Mouse (Mus musculus): ENCODE results near the gene Hpcal4. TPM values are rescaled to one million over a fixed set of nuclear protein-coding genes. Genes with fewer than 3 reads are reported as not detected.

Hpcal4 gene
- 0.32 and 0.48 TPM in 2 replicates for polyA plus RNA-seq (2014; fragmentation: Nextera tagmentation; extraction: Ambion mirVana)

DNA sequence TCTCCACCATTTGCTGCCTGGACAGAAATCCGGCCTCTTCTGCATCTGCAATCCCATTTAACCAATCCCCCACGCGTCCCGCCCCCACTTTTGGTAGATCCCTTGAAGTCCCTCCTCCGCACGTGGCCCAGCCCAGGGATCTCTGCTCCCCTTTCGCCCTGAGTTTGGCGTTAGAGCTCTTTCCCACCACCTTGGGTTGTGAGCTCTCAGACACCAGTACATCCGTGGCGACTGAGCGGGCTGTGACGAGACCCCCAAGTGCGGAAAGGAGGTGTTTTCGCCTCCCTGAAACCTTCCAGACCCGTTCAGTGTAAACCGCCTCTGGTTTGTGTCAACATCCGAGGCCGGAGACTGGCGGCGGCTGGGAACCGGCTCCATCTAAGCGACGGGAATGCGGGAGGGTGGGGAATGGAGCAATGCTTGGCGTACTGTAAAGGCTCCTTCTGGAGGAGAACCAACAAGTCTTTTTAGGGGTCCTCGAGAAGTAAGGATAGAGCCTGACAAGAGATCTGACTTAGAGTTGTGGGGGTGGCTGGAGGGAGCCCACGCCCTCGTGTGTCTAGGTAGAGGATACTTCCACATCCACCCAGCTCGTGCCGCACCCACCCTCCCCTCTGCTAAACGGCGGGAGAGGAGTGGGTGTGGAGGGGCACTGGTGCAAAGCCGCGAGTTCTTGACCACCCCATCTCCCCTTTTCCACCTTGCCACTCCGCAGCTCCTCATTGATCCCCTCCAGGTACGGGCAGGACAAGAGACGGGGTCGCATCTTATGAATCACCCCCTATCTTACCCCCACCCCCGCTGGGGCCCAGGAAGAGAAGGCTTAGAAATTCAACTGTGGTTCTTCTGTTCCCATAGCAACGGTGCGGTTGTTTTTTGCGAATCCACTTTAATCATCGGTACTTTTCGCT lies at the start of gene Hpcal4:
Gene Hpcal4 (plus strand): TSS at position 900 of the 911 bp plus-strand sequence.
- Histone ChIP-seq H3K27ac (ENCODE audit: low read depth, low read length) (no peak within 1 kb of the TSS), H3K27me3 (replicated peaks; ENCODE audit: control insufficient read depth, insufficient read depth, low read length) (peaks cover 79% of the 10 kb centered on the region), H3K36me3 (ENCODE audit: control insufficient read depth, insufficient read depth, low read length) (no peaks in the 10 kb centered on the region), H3K4me3 (ENCODE audit: low read depth, low read length) (peak within 1 kb of the TSS; percentile 43), H3K9ac (ENCODE audit: low read depth, low read length) (no peak within 1 kb of the TSS), H3K9me3 (ENCODE audit: control insufficient read depth, low read length) (no peaks in the 10 kb centered on the region), H3K4me2 (peak within 1 kb of the TSS; percentile 66), H3K4me1 (replicated peaks; ENCODE audit: control insufficient read depth, insufficient read depth, low read length) (peaks cover 9% of the 10 kb centered on the region)
- ATAC-seq (replicated peaks; ENCODE audit: low FRiP score) (peak; percentile 12; the same call in 1 of the 2 replicates), DNase-seq (ENCODE audit: low spot score) (peak; percentile 52)
- 1% methylated on average over 44 of the region's 44 CpGs for WGBS

DNA sequence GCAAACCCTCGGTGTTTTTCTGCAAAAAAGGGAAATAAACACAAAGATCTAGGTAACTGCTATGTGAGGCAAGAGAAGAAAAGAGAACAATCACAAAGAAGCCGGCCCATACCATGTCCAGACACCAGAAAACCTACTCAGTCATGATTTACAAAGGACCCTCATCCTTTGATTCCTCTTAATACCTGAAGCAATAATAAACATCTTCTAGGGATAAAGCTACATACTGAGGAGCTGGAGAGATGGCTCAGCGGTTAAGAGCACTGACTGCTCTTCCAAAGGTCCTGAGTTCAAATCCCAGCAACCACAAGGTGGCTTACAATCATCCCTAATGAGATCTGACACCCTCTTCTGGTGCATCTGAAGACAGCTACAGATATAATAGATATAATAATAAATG lies 45.5 kb upstream of the Hpcal4 start:
- Histone ChIP-seq H3K9ac (ENCODE audit: low read depth, low read length) (no peak overlapping the region), H3K27me3 (replicated peaks; ENCODE audit: control insufficient read depth, insufficient read depth, low read length) (no peaks in the 10 kb centered on the region; the same call in 1 of the 2 replicates), H3K4me1 (replicated peaks; ENCODE audit: control insufficient read depth, insufficient read depth, low read length) (peaks cover 14% of the 10 kb centered on the region), H3K4me2 (peak overlapping the region; percentile 14; the same call in 1 of the 2 replicates), H3K4me3 (ENCODE audit: low read depth, low read length) (no peak overlapping the region), H3K36me3 (ENCODE audit: control insufficient read depth, insufficient read depth, low read length) (peaks cover 25% of the 10 kb centered on the region), H3K9me3 (ENCODE audit: control insufficient read depth, low read length) (no peaks in the 10 kb centered on the region), H3K27ac (ENCODE audit: low read depth, low read length) (no peak overlapping the region)
- DNase-seq (ENCODE audit: low spot score) = no peak
- no peak for ATAC-seq (replicated peaks; ENCODE audit: low FRiP score)
- WGBS = 82% methylated on average over 3 of the region's 3 CpGs

DNA sequence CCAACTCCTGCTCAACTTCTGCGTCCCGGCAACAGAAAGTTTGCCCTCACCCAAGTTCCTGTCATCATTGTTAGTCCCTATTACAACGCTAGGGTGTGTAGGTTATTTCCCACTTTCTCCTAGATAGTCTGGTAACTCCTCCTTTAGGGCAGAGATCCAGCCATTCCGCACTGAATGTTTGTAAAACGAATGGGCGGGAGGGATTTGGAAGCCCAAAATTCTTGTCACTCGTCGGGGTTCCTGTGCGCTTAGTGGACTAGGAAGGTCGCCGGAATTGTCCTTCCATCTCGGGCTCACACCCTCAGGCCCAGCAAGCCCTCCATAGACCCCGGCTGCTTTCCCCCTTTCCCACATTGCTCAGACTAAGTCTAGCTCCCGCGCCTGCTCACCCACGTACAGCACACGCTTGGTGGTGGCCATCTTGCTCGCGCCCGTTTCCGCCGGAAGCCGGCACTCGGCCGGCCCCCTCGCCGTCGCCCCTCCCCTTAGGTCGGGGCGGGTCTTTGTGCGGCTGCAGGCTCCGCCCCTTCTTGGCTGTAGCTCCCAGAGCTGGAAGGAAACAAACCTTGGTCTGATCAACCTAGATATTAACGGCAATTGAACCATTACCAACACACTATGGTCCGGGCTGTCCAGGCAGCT lies 43.4 kb upstream of the Hpcal4 start, which contains the start of gene Ppie:
Gene Ppie (minus strand): TSS at position 439 of the 642 bp plus-strand sequence.
- no peaks in the 10 kb centered on the region for H3K9me3 ChIP-seq (ENCODE audit: control insufficient read depth, low read length)
- H3K4me2 ChIP-seq = peak within 1 kb of the TSS; percentile 87
- WGBS = under 1% methylated on average over 34 of the region's 34 CpGs
- peak; percentile 98 for ATAC-seq (replicated peaks; ENCODE audit: low FRiP score)
- H3K27ac ChIP-seq (ENCODE audit: low read depth, low read length) = peak within 1 kb of the TSS; percentile 68; the same call in 1 of the 2 replicates
- peaks cover 11% of the 10 kb centered on the region for H3K36me3 ChIP-seq (ENCODE audit: control insufficient read depth, insufficient read depth, low read length)
- no peaks in the 10 kb centered on the region; the same call in 1 of the 2 replicates for H3K27me3 ChIP-seq (replicated peaks; ENCODE audit: control insufficient read depth, insufficient read depth, low read length)
- peak; percentile 89 for DNase-seq (ENCODE audit: low spot score)
- H3K9ac ChIP-seq (ENCODE audit: low read depth, low read length) = peak within 1 kb of the TSS; percentile 66
- peak within 1 kb of the TSS; percentile 65 for H3K4me3 ChIP-seq (ENCODE audit: low read depth, low read length)
- H3K4me1 ChIP-seq (replicated peaks; ENCODE audit: control insufficient read depth, insufficient read depth, low read length) = peaks cover 14% of the 10 kb centered on the region

DNA sequence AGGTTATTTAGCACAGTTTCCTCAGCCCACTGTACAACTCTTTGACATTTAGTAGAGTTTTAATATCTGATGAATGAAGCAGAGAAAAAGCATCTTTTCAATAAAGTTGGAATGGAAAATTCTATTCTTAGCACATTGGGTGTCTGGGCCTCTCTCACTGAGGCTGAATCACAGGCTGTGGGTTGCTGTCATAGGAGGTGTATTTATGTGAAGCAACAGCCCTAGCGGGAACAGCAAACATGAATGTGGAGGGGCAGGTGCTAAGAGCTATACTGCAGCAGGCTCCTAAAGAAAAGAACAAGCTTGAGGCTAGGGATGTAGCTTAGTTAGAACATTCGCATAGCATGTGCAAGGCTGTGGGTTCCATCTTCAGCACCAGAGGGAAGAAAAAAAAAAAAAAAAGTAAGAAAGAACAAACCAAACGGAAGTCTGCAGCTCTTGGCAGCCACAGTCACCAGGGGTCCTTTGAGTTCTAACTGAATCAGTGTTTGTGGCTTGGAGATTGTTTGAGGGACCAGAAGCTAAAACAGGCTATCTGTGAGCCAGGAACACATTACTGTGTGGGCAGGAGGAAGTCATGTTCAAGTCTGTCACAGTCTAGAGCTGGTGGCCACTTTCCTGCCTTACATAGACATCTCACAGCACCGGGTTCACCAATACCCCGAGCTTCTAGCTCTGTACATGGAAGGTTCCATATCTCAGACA lies 35.4 kb upstream of the Hpcal4 start:
- H3K9me3 ChIP-seq (ENCODE audit: control insufficient read depth, low read length) = no peaks in the 10 kb centered on the region
- no peaks in the 10 kb centered on the region for H3K36me3 ChIP-seq (ENCODE audit: control insufficient read depth, insufficient read depth, low read length)
- H3K4me2 ChIP-seq = no peak overlapping the region
- H3K27me3 ChIP-seq (replicated peaks; ENCODE audit: control insufficient read depth, insufficient read depth, low read length) = no peaks in the 10 kb centered on the region; the same call in 1 of the 2 replicates
- H3K9ac ChIP-seq (ENCODE audit: low read depth, low read length) = no peak overlapping the region
- H3K4me3 ChIP-seq (ENCODE audit: low read depth, low read length) = no peak overlapping the region
- H3K27ac ChIP-seq (ENCODE audit: low read depth, low read length) = no peak overlapping the region
- WGBS = 53% methylated on average over 5 of the region's 5 CpGs
- H3K4me1 ChIP-seq (replicated peaks; ENCODE audit: control insufficient read depth, insufficient read depth, low read length) = no peaks in the 10 kb centered on the region
- ATAC-seq (replicated peaks; ENCODE audit: low FRiP score) (no peak), DNase-seq (ENCODE audit: low spot score) (no peak)

DNA sequence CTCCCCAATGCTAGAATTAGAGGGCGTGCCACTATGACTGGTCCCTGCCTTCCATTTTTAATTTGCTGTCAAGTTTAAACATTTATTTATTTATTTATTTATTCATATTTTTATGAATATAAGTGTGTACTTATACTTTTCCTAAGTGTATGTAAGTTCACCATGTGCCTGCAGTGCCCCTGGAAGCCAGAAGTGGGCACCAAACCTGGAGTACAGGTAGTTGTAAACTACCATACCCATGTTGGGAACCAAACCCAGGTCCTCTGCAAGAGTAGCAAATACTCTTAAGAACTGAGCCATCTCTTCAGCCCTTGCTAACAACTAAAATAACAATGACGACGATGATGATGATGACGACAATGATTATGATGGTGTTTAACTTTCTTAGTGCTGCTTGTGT lies 31.0 kb upstream of the Hpcal4 start:
- DNase-seq (ENCODE audit: low spot score) (no peak), ATAC-seq (replicated peaks; ENCODE audit: low FRiP score) (no peak)
- Histone ChIP-seq H3K27me3 (replicated peaks; ENCODE audit: control insufficient read depth, insufficient read depth, low read length) (no peaks in the 10 kb centered on the region; the same call in 1 of the 2 replicates), H3K4me2 (no peak overlapping the region), H3K9me3 (ENCODE audit: control insufficient read depth, low read length) (no peaks in the 10 kb centered on the region), H3K27ac (ENCODE audit: low read depth, low read length) (no peak overlapping the region), H3K4me3 (ENCODE audit: low read depth, low read length) (no peak overlapping the region), H3K9ac (ENCODE audit: low read depth, low read length) (no peak overlapping the region), H3K36me3 (ENCODE audit: control insufficient read depth, insufficient read depth, low read length) (no peaks in the 10 kb centered on the region), H3K4me1 (replicated peaks; ENCODE audit: control insufficient read depth, insufficient read depth, low read length) (no peaks in the 10 kb centered on the region)
- WGBS = 71% methylated on average over 4 of the region's 4 CpGs

DNA sequence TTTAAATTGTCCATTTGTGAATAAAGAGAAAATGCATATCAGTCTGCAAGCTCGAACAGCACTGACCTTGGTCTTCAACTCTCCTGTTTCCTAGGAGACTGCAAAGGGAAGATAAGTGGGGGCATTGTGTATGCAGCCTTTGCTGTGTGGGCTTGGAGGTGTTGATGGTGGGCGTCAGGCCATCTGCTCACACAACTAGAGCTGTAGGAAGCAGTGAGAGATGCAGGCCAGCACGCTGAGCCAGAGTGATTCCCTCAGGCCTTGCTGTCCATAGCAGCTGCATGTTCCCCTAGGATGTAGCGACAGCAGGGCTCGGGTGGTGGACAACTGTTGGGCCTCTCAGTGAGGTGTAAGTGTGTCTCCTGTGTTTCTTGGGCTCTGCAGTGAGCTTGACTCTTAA lies 30.1 kb upstream of the Hpcal4 start:
- no peak for DNase-seq (ENCODE audit: low spot score)
- Histone ChIP-seq H3K27ac (ENCODE audit: low read depth, low read length) (no peak overlapping the region), H3K4me2 (no peak overlapping the region), H3K9ac (ENCODE audit: low read depth, low read length) (no peak overlapping the region), H3K36me3 (ENCODE audit: control insufficient read depth, insufficient read depth, low read length) (no peaks in the 10 kb centered on the region), H3K9me3 (ENCODE audit: control insufficient read depth, low read length) (no peaks in the 10 kb centered on the region), H3K27me3 (replicated peaks; ENCODE audit: control insufficient read depth, insufficient read depth, low read length) (no peaks in the 10 kb centered on the region), H3K4me3 (ENCODE audit: low read depth, low read length) (no peak overlapping the region), H3K4me1 (replicated peaks; ENCODE audit: control insufficient read depth, insufficient read depth, low read length) (no peaks in the 10 kb centered on the region)
- no peak for ATAC-seq (replicated peaks; ENCODE audit: low FRiP score)
- WGBS = 48% methylated on average over 5 of the region's 5 CpGs

DNA sequence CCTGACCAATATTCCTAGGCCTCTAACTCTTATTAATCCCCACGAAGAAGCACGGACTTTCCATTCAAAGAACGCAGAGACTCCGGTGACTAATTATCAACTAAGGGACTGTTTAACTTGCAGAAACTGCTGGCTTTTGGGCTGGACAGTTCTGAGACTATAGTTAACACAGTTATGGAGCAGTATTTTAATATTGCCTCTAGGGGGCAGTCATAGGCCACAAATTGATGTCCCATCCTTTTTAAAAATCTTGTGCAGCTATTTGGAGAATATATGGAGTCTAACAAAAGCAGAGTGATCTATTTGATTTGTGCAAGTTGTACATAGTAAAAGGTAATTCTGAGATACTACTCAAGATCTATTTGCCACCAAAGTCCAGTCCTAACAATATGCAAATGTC lies 28.0 kb upstream of the Hpcal4 start:
- H3K9me3 ChIP-seq (ENCODE audit: control insufficient read depth, low read length) = no peaks in the 10 kb centered on the region
- WGBS = 22% methylated on average over 4 of the region's 4 CpGs
- H3K27ac ChIP-seq (ENCODE audit: low read depth, low read length) = no peak overlapping the region
- no peaks in the 10 kb centered on the region for H3K27me3 ChIP-seq (replicated peaks; ENCODE audit: control insufficient read depth, insufficient read depth, low read length)
- H3K4me3 ChIP-seq (ENCODE audit: low read depth, low read length) = no peak overlapping the region
- ATAC-seq (replicated peaks; ENCODE audit: low FRiP score) (no peak), DNase-seq (ENCODE audit: low spot score) (no peak)
- no peak overlapping the region for H3K9ac ChIP-seq (ENCODE audit: low read depth, low read length)
- no peaks in the 10 kb centered on the region for H3K4me1 ChIP-seq (replicated peaks; ENCODE audit: control insufficient read depth, insufficient read depth, low read length)
- no peaks in the 10 kb centered on the region for H3K36me3 ChIP-seq (ENCODE audit: control insufficient read depth, insufficient read depth, low read length)
- no peak overlapping the region for H3K4me2 ChIP-seq

DNA sequence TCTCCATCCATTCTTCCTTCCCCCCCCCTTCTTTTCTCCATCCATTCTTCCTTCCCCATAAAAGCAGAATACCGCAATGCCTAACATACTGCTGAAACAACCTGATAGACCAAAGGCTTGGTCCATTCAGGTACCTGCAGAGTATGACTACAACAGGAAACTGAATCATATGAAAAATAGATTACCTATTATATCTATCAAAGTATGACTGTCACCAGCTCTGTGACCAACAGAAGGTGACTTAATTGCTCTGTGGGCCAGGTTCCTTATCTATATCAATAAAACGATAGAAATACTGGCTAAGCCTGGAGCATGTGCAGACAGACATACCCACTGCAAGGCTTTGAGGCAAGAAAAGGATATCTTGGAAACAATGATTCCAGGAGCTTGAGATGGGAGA lies 27.6 kb upstream of the Hpcal4 start:
- DNase-seq (ENCODE audit: low spot score) (no peak), ATAC-seq (replicated peaks; ENCODE audit: low FRiP score) (no peak)
- no peak overlapping the region for H3K4me2 ChIP-seq
- no peaks in the 10 kb centered on the region for H3K27me3 ChIP-seq (replicated peaks; ENCODE audit: control insufficient read depth, insufficient read depth, low read length)
- H3K4me1 ChIP-seq (replicated peaks; ENCODE audit: control insufficient read depth, insufficient read depth, low read length) = no peaks in the 10 kb centered on the region
- no peaks in the 10 kb centered on the region for H3K36me3 ChIP-seq (ENCODE audit: control insufficient read depth, insufficient read depth, low read length)
- WGBS = 46% methylated on average over 2 of the region's 2 CpGs
- no peak overlapping the region for H3K27ac ChIP-seq (ENCODE audit: low read depth, low read length)
- no peak overlapping the region for H3K9ac ChIP-seq (ENCODE audit: low read depth, low read length)
- no peak overlapping the region for H3K4me3 ChIP-seq (ENCODE audit: low read depth, low read length)
- no peaks in the 10 kb centered on the region for H3K9me3 ChIP-seq (ENCODE audit: control insufficient read depth, low read length)

All from liver, embryonic 11.5 days (tissue).